Mouse (Mus musculus) heart, postnatal 4 days (tissue): ENCODE measurements around the gene Fam118a. TPM values are rescaled to one million over a fixed set of nuclear protein-coding genes. Genes with fewer than 3 reads are reported as not detected.

Experiments
- DNase-seq: peaks from one replicate; pipeline ENCODE4 v3.0.0; 2021
- total RNA-seq, 2 experiments: library from RNA; stranded (reverse); gene quantifications; 2 replicates each; pipeline ENCODE4 v1.2.3; 2021

Fam118a gene
- total RNA-seq, 2 experiments from 2014 or later: 14.6 to 14.9 TPM

- DNase-seq: no peak
Observed at GRCm38 (mm10) chr15:85072651-85073050, 43.9 kb downstream of the Fam118a start.

DNA sequence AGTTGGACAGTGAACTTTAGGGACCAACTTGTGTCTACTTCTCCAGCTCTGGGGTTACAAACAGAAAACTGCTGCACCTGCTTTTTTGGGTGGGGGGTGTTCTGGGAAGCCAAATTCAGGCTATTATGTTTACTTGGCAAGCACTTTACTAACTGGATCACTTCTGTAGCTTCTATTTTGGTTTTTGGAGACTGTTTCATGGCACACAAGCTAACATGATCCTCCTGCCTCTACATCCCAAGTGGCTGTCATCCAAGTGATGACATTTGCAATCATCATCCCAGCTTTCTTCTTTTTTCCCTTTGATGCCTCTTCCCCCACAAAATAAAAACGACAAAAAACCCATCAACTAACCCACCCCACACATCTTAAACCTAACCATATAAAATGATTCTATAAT lies 56.9 kb downstream of the Fam118a start:
- DNase-seq: no peak

Other genes starting within 250 kb of the Fam118a start
- gene Phf21b, start 172.9 kb upstream of the Fam118a start, total RNA-seq: 1 to 10 TPM in 1 of 2 experiments, under 1 TPM in 1; 0.68 to 1.5 TPM
- under 1 TPM; 0.19 to 0.34 TPM for gene Gm29666, start 108.9 kb upstream of the Fam118a start, total RNA-seq
- gene Nup50, start 105.5 kb upstream of the Fam118a start, total RNA-seq: 10 to 100 TPM; 27.7 to 27.8 TPM
- 10 to 100 TPM; 22.2 to 23.8 TPM for gene 5031439G07Rik, start 40.4 kb upstream of the Fam118a start, total RNA-seq
- gene Upk3a, start 11.8 kb upstream of the Fam118a start, total RNA-seq: not detected
- gene Smc1b, start 103.0 kb downstream of the Fam118a start, total RNA-seq: under 1 TPM; 0.11 to 0.12 TPM
- not detected for gene Ribc2, start 103.1 kb downstream of the Fam118a start, total RNA-seq
- 10 to 100 TPM; 69.2 to 71.4 TPM for gene Fbln1, start 177.0 kb downstream of the Fam118a start, total RNA-seq